Mouse (Mus musculus): Measurements from ENCODE around the gene Mast4.

DNA sequence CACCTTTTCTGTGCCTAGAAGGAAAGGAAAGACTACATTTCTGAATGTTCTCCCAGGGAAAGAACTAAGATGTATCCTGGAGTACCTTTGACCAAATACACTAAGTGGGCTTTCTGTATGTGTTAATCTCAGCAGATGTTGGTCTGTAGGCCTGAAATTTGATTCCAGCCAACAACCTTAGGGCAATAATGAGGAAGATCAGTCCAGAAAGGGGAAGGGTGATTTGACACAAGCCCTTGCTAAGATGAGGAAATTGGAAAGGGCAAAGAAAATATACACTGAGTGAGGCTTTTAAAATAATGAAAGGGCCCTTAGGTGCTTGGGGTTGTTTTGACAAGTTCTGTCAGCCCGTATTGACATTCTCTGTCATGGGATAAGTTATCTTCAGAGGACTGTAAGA lies 617.3 kb downstream of the Mast4 start:
- TF ChIP-seq MAX (IDR thresholded peaks at IDR 0.05), result no peak
- no peak for TF ChIP-seq CTCF (IDR thresholded peaks at IDR 0.05; ENCODE audit: control insufficient read depth, insufficient read depth, insufficient read length)

Measured in C2C12 (cell line).